Mouse (Mus musculus) lung, adult 18-20 months (tissue): ENCODE results near the gene Olfr38.

Source experiments
- DNase-seq, 2 experiments: peaks; one replicate each; pipeline ENCODE4 v3.0.0; 2022; ENCODE audit warnings: mixed read lengths in 2 of 2

Olfr38 gene

DNA sequence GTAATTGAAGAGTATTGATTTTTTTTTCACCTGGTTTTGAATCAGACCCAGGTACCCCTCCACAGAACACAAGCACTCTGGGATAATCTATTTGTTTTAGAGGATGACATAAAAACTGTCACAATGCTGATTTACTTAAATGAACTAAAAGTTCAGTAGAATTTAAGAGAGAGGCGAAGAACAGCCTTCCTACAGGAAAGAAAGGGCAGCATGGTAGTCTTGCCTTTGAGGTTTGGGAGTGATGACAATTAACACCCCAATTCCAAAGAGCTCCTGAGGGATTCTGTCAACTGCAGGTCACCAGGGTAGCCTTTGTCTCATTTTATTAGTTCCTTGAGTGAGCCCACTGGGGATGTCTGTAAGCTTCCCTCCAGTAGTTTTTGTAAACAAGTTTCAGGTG, at the start of gene Olfr38:
Gene Olfr38, plus strand, starts transcription at position 301 of the 400 bp plus-strand sequence.
- no peak for DNase-seq

DNA sequence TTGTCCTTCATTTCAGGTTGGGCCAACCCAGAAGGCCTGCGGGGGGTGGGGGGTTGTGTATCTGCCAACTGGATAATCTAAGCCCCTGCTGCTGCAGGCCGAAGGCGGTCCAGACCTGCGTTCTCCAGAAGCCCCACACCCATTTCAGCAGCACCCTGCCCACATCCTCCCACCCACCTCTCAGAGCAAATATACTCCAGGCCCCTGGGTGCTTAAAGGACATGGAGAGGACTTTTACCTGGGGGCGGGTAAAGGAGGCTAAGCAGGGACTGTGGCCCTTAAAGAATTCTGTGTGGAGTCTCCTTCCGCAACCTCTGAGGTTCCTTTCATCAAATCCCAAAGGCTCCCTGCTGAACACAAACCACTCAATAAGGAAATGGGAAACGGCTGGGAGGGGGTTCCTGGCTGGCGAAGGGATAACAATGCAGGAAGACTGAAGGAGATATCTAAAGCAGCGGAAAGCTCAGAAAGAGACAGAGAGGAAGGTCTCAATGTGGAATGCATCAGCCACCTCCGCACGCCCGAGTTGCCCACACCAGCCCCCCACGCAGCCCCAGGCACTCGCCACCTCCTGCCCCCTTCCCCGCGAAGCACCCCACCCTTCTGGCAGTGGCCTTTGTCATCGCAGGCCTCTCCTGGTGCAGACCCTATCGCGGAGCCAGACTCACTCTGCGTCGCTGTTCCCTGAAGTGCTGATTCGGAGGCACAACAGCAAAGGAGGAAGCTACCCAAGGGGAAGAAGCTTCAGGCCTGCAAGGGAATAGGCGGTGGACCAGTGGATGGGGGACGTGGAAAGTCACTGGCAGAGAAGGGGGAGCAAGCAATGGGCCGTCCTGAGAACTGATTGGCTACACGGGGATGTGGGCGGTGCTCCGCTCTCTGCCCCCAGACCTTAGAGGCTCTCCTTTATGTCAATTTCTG, 46.7 kb upstream of the Olfr38 start, which contains the start of gene Tcaf1:
Gene Tcaf1, minus strand, starts transcription at position 798 of the 921 bp plus-strand sequence.
- DNase-seq: peak; percentile 64 to 71

DNA sequence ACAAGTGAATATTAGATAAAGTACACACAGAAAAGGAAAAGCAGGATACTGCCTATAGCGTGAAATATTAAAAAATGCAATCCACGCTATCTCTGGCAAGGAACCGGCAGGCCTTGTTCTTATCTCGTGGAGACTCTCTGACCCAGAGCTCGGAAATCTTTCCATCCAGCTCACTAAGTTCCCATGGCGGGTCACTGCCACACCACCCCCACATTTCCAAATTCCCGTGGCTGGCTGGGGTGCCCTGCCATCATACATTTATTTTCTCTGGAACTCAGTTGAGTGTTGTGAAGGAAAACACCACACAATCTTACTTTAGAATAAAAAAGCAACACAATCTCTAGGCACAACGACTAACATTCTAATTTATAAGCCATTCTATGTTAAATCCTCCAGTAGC, 41.5 kb upstream of the Olfr38 start:
- no peak for DNase-seq

- DNase-seq: no peak
Measured at GRCm38 (mm10) chr6:42717973-42718372, 38.2 kb upstream of the Olfr38 start.

- DNase-seq: no peak
Measured at GRCm38 (mm10) chr6:42739071-42739470, 17.1 kb upstream of the Olfr38 start, which contains the start of gene Olfr453. Gene Olfr453, plus strand, starts transcription at chr6:42739371.

DNA sequence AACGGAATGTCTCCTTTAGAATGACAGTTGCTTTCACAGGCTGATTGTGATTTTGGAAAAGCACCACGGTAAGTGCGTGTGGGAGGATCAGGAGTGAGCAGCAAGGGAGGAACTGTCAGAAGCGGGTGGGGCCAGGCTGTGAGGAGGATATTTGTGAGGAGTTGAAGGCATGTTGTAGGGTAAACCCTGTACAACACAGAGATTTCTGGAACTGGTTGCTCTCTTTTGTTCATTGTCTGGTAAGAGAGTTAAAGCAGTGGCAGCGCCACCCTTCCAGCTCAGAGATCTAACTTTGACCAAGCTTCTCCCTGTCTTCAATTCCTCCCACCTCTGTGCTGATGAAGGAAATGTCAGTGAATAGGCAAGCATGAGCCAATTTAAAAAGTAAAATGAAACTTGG, 13.9 kb upstream of the Olfr38 start:
- no peak for DNase-seq

DNA sequence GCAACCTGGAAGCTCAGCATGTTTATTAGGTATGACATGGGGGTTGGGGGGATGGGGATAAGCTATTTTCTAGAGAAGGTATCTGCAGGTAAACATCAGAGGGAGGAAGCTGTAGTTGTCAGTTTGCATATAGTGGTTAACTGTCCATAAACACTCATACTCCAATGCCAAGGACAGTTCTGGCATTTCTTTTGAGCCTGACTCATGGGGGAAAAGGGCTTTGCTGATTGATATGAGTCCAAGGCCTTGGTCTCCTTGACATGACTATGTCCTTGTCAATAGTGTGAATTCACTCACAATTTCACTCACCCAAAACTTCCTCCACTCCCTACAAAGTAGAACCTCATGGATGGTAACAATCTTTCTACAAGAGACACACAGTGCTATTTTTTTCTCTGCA, 8.4 kb upstream of the Olfr38 start:
- no peak for DNase-seq

DNA sequence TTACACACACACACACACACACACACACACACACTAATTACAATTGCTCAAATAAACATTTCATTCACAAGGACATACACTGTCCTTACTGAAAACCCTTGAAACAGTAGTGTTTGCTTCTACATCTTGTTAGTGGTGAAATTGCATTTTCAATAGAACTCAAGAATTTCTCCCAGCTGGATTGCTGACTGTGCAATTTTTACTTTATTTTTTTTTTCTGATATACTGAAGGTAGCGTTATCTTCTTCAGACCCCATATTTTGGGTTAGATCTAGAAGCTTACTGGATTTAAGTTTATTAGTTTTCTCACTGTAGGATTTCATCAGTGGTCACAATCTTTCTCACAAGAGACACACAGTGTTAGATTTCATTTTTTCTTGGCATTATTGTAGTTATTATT, 20.9 kb downstream of the Olfr38 start:
- no peak for DNase-seq

DNA sequence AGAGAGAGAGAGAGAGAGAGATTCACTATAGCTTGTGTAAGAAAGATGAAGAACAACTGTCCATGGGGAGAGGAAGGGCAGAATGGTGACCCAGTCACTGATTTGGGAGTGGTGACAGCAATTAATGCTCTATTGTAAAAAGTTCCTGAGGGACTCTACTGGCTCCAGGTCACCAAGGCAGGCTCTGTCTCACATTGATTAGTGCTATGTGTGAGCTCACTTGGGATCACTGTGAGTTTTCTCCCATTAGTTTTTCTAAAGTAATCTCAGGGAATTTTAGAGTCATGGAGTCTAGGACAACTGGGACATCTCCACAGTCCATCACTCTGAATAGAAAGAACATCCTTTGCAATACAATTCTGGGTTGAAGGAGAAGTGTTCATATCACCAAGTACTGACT, 28.6 kb downstream of the Olfr38 start, which contains the start of gene Olfr452:
Gene Olfr452, plus strand, starts transcription at position 301 of the 400 bp plus-strand sequence.
- no peak for DNase-seq

DNA sequence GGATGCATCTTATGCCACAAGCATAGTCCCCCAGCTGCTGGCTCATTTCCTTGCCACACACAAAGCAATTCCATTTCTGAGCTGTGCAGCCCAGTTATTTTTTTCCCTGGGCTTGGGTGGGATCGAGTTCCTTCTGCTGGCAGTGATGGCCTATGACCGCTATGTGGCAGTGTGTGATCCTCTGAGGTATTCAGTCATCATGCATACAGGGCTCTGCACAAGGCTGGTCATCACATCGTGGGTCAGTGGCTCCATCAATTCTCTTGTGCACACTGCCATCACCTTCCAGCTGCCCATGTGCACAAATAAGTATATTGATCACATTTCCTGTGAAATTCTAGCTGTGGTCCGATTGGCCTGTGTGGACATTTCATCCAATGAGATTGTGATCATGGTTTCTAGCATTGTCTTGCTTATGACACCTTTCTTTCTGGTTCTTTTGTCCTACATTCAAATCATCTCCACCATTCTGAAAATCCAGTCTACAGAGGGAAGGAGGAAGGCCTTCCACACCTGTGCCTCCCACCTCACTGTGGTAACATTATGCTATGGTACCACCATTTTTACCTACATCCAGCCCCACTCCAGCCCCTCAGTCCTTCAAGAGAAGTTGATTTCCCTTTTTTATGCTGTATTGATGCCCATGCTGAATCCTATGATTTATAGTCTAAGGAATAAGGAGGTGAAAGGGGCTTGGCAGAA, 34.2 kb downstream of the Olfr38 start:
- DNase-seq: no peak

DNA sequence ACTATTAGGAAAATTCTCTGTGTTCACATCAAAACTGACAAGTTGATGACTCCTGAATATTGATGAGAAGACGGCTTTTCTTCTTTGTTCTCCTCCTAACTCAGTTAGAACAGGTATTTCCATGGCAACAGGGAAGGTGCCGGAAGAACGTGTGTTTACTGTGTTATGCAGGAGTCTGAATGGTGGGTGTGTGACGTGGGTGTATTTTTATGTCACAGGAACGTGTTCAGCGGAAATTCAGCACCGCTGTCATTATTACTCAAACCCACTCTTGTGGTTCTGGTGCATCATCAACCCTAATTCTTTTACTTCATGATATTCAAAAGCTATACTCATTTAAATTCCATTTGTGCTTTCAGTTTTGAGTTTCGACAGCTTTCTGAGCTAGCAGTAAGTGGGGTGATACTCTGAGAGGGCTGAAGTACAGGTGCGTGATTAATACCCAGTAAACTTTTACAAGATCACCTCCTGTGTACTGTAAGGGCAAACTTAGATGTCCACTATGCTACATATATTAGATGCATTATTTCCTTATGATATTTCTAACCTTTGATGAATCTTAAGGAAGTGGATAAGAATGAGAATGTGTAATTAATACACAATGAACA, 34.8 kb downstream of the Olfr38 start:
- no peak for DNase-seq

GRCm38 (mm10) chr6:42794982-42795381, 38.8 kb downstream of the Olfr38 start:
- DNase-seq: no peak

- no peak for DNase-seq
Measured at GRCm38 (mm10) chr6:42811639-42812038, 55.4 kb downstream of the Olfr38 start, which contains the start of gene Olfr450. Gene Olfr450, plus strand, starts transcription at chr6:42811939.
